In the genomic region with DNA sequence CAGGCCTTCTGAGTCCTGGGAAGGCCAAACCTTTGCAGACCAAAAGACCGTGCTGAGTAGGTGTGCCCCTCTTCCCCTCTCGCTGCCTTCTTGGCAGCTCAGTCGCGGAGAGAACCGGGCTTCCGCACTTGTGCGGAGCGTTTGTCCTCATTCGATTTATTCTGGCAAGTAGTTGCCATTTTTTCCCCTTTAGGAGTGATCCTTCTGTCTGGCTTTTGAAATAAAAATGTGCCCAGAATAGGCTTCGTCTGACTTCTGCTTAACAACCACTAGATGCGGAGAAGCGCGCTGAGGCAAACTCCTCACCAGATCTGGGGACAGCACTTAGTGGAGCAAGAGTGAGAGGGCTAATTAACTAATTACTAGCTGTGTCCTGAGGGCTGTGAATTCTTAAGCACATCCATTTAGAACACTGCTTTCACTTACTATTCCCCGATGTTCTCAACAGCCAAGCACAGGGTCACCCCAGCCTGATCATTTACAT, we compare ENCODE assay signal across 8 mouse cellular contexts. TPM values are rescaled to one million over a fixed set of nuclear protein-coding genes. Genes with fewer than 3 reads are reported as not detected.
A peak's percentile ranks its signal among the peaks of the same experiment; 100 is the strongest.
DNase-seq lines count a peak whose midpoint lies in the region; ATAC-seq lines count a peak whose summit lies in the region.

No protein-coding gene starts in this region.

- peaks cover 7% of the 10 kb centered on the region; the same call in 1 of the 2 replicates for H3K4me1 ChIP-seq in intestine, embryonic 14.5 days (replicated peaks; ENCODE audit: control insufficient read depth, insufficient read depth, low read length)
- H3K4me1 ChIP-seq in liver, embryonic 12.5 days, result 0 out of 2 replicates have a peak, but pooled peaks cover 3% of the 10 kb centered on the region
- H3K4me1 ChIP-seq in neural tube, embryonic 11.5 days (ENCODE audit: control insufficient read depth, insufficient read depth, low read length), result peaks cover 14% of the 10 kb centered on the region; the same call in 1 of the 2 replicates

- H3K4me3 ChIP-seq in intestine, embryonic 14.5 days (ENCODE audit: low read depth, low read length), result peak overlapping the region; percentile 51
- peak overlapping the region; percentile 48 for H3K4me3 ChIP-seq in liver, embryonic 12.5 days
- H3K4me3 ChIP-seq in neural tube, embryonic 11.5 days (ENCODE audit: low read depth, low read length), result peak overlapping the region; percentile 34

- H3K4me2 ChIP-seq in intestine, embryonic 14.5 days (ENCODE audit: low read length), result peak overlapping the region; percentile 74
- peak overlapping the region; percentile 62 for H3K4me2 ChIP-seq in liver, embryonic 12.5 days
- peak overlapping the region; percentile 75 for H3K4me2 ChIP-seq in neural tube, embryonic 11.5 days (ENCODE audit: low read depth)

- H3K27me3 ChIP-seq in intestine, embryonic 14.5 days (replicated peaks; ENCODE audit: control insufficient read depth, insufficient read depth, low read length), result peaks cover 19% of the 10 kb centered on the region
- peaks cover 70% of the 10 kb centered on the region for H3K27me3 ChIP-seq in liver, embryonic 12.5 days (replicated peaks)
- peaks cover 5% of the 10 kb centered on the region; the same call in 1 of the 2 replicates for H3K27me3 ChIP-seq in neural tube, embryonic 11.5 days (ENCODE audit: control insufficient read depth, insufficient read depth, low read length)

- H3K9ac ChIP-seq in intestine, embryonic 14.5 days (ENCODE audit: low read length), result peak overlapping the region; percentile 59
- H3K9ac ChIP-seq in liver, embryonic 12.5 days, result 0 out of 2 replicates have a peak overlapping the region, but pooled peaks have one; percentile 12
- H3K9ac ChIP-seq in neural tube, embryonic 11.5 days (ENCODE audit: low read length), result peak overlapping the region; percentile 68

- H3K9me3 ChIP-seq in intestine, embryonic 14.5 days (ENCODE audit: control insufficient read depth, low read length), result no peaks in the 10 kb centered on the region
- H3K9me3 ChIP-seq in liver, embryonic 12.5 days (replicated peaks), result no peaks in the 10 kb centered on the region
- no peaks in the 10 kb centered on the region for H3K9me3 ChIP-seq in neural tube, embryonic 11.5 days (ENCODE audit: control insufficient read depth, low read length)

- 3% methylated on average over 14 of the region's 14 CpGs for WGBS in intestine, embryonic 14.5 days
- WGBS in liver, embryonic 12.5 days (ENCODE audit: insufficient replicate concordance), result under 1% methylated on average over 14 of the region's 14 CpGs
- WGBS in neural tube, embryonic 11.5 days, result under 1% methylated on average over 14 of the region's 14 CpGs

- H3K36me3 ChIP-seq in intestine, embryonic 14.5 days (ENCODE audit: control insufficient read depth, insufficient read depth, low read length), result no peaks in the 10 kb centered on the region
- H3K36me3 ChIP-seq in liver, embryonic 12.5 days, result no peaks in the 10 kb centered on the region
- H3K36me3 ChIP-seq in neural tube, embryonic 11.5 days (ENCODE audit: control insufficient read depth, insufficient read depth, low read length), result no peaks in the 10 kb centered on the region

- H3K27ac ChIP-seq in intestine, embryonic 14.5 days (ENCODE audit: low read depth), result peak overlapping the region; percentile 57; the same call in 1 of the 2 replicates
- H3K27ac ChIP-seq in liver, embryonic 12.5 days, result no peak overlapping the region
- peak overlapping the region; percentile 75 for H3K27ac ChIP-seq in neural tube, embryonic 11.5 days (ENCODE audit: low read depth, low read length)

- ATAC-seq in intestine, embryonic 14.5 days (replicated peaks; ENCODE audit: low FRiP score, low TSS enrichment, low read depth), result peak; percentile 48; the same call in 1 of the 2 replicates
- no peak for ATAC-seq in liver, embryonic 12.5 days
- peak; percentile 56 for ATAC-seq in neural tube, embryonic 11.5 days (ENCODE audit: insufficient read depth, low FRiP score, low TSS enrichment)

- peak; percentile 13 to 16 for DNase-seq in thymus, postnatal 36 days
- no peak for DNase-seq in thymus, postnatal 25 days
- peak; percentile 60 for DNase-seq in cerebellum, adult 9-11 months
- DNase-seq in frontal cortex, postnatal 10 days (ENCODE audit: low spot score in 2 of 2), result peak; percentile 43 to 51
- DNase-seq in intestine, embryonic 14.5 days (ENCODE audit: low spot score), result peak; percentile 81
- DNase-seq in neural tube, embryonic 11.5 days (ENCODE audit: low spot score), result peak; percentile 66
- no peak for DNase-seq in c-Kit-positive CD71-positive TER-119-positive erythroid progenitor cells, embryonic 14.5 days (ENCODE audit: low spot score)

RNA-seq across cellular contexts. Expression of a gene that starts 14.5 kb away (rescaled TPM):
- 42.1 and 43.8 TPM in 2 replicates for polyA plus RNA-seq in intestine, embryonic 14.5 days (2014; fragmentation: Nextera tagmentation; extraction: Ambion mirVana)
- 3.8 and 4.5 TPM in 2 replicates for polyA plus RNA-seq in liver, embryonic 12.5 days (2016; fragmentation: Nextera tagmentation; extraction: Ambion mirVana)
- 29.0 and 31.7 TPM in 2 replicates for polyA plus RNA-seq in neural tube, embryonic 11.5 days (2014; fragmentation: Nextera tagmentation; extraction: Ambion mirVana)

RNA-seq across cellular contexts. Expression of a gene that starts 19.9 kb away (rescaled TPM):
- polyA plus RNA-seq in intestine, embryonic 14.5 days (2014; fragmentation: Nextera tagmentation; extraction: Ambion mirVana), result 5.2 and 8.0 TPM in 2 replicates
- polyA plus RNA-seq in liver, embryonic 12.5 days (2016; fragmentation: Nextera tagmentation; extraction: Ambion mirVana), result 0.23 TPM in 1 of 2 replicates, not detected in the other
- 9.1 and 9.8 TPM in 2 replicates for polyA plus RNA-seq in neural tube, embryonic 11.5 days (2014; fragmentation: Nextera tagmentation; extraction: Ambion mirVana)

Comparison
In these comparisons a context has a peak if more than half of its experiments do, and no peak if none do; other contexts are left out.
1. DNase-seq: peak in thymus, postnatal 36 days (2 of 2), cerebellum, adult 9-11 months (single experiment), frontal cortex, postnatal 10 days (2 of 2), intestine, embryonic 14.5 days (single experiment) and neural tube, embryonic 11.5 days (single experiment); none in thymus, postnatal 25 days (single experiment) and c-Kit-positive CD71-positive TER-119-positive erythroid progenitor cells, embryonic 14.5 days (single experiment).
2. H3K9ac ChIP-seq: peak in every context shown above with its lines; median percentile 68 in neural tube, embryonic 11.5 days; 59 in intestine, embryonic 14.5 days; 12 in liver, embryonic 12.5 days.
3. Peak in every context shown above with its lines, with median percentiles within 50 percentile points of each other: H3K4me2 ChIP-seq and H3K4me3 ChIP-seq.